Mouse (Mus musculus) midbrain, embryonic 12.5 days (tissue): ENCODE measurements around the gene Tlr13. TPM values are rescaled to one million over a fixed set of nuclear protein-coding genes. Genes with fewer than 3 reads are reported as not detected.

Experiments used
- ATAC-seq: fragments of 200-750 bp; cut with Nextera tagmentation; 2 replicates; pipeline ENCODE4 v1.8.0; 2017; ENCODE audit warnings: low read depth, moderate TSS enrichment, moderate library complexity; ENCODE audit not compliant: low FRiP score
- H3K27ac ChIP-seq: fragments of 300-500 bp; sonication (generic); replicated peaks from 2 replicates; pipeline ENCODE4 v1.5.1; 2016; ENCODE audit warnings: mild to moderate bottlenecking
- H3K27me3 ChIP-seq: fragments of 300-500 bp; sonication (generic); 2 replicates; pipeline ENCODE4 v1.6.1; 2016; ENCODE audit warnings: mild to moderate bottlenecking
- H3K36me3 ChIP-seq: fragments of 300-500 bp; sonication (generic); 2 replicates; pipeline ENCODE4 v1.6.1; 2016
- H3K4me1 ChIP-seq: fragments of 300-500 bp; sonication (generic); 2 replicates; pipeline ENCODE4 v1.6.1; 2016
- H3K4me2 ChIP-seq: fragments of 300-500 bp; sonication (generic); replicated peaks from 2 replicates; pipeline ENCODE4 v1.6.1; 2016; ENCODE audit warnings: mild to moderate bottlenecking, moderate library complexity
- H3K4me3 ChIP-seq: fragments of 300-500 bp; sonication (generic); 2 replicates; pipeline ENCODE4 v1.5.1; 2016; ENCODE audit warnings: mild to moderate bottlenecking
- H3K9ac ChIP-seq: fragments of 300-500 bp; sonication (generic); replicated peaks from 2 replicates; pipeline ENCODE4 v1.6.1; 2016; ENCODE audit warnings: mild to moderate bottlenecking, moderate library complexity
- H3K9me3 ChIP-seq: fragments of 300-500 bp; sonication (generic); 2 replicates; pipeline ENCODE4 v1.6.1; 2016; ENCODE audit warnings: mild to moderate bottlenecking
- WGBS: fragments of 180-500 bp; shearing (Covaris S2); methylation state at CpG from one replicate; pipeline ENCODE4 v1.1.7; 2016; 5-methylcytosine and 5-hydroxymethylcytosine counted together
- polyA plus RNA-seq: library from polyadenylated mRNA; unstranded; fragments of >200 nt; fragmentation: Nextera tagmentation; extraction: Ambion mirVana; gene quantifications from 2 replicates; pipeline ENCODE4 v1.2.1, GENCODE M21; 2016

The Tlr13 gene
- polyA plus RNA-seq: 0.21 and 0.28 TPM in 2 replicates

DNA sequence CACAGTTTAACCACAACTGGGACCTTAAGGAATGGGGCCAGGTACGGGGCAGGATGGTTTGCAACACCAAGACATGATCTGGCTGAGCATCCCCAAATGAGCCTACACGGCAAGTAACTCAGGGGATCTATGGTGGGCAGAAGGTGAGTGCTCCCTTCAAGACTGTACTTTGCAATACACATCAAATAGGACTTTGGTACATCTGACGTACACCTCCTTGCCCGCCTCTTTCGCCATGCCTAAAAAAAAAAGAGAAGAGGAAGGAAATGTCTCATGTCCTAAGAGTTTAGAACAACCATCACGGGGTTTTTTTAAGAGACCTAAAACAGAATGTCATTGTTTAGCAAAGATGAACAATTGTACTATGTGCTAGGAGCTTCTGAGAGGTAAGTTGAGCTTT is at the start of gene Tlr13:
Gene Tlr13, plus strand, starts transcription at position 269 of the 400 bp plus-strand sequence.
- ATAC-seq: no peak
- H3K4me2 ChIP-seq: no peak within 1 kb of the TSS
- no peaks in the 10 kb centered on the region for H3K4me1 ChIP-seq
- no peak within 1 kb of the TSS for H3K4me3 ChIP-seq
- no peaks in the 10 kb centered on the region for H3K9me3 ChIP-seq
- no peaks in the 10 kb centered on the region for H3K27me3 ChIP-seq
- no peak within 1 kb of the TSS for H3K9ac ChIP-seq
- H3K27ac ChIP-seq: no peak within 1 kb of the TSS
- 82% methylated on average over 6 of the region's 6 CpGs for WGBS
- no peaks in the 10 kb centered on the region for H3K36me3 ChIP-seq

DNA sequence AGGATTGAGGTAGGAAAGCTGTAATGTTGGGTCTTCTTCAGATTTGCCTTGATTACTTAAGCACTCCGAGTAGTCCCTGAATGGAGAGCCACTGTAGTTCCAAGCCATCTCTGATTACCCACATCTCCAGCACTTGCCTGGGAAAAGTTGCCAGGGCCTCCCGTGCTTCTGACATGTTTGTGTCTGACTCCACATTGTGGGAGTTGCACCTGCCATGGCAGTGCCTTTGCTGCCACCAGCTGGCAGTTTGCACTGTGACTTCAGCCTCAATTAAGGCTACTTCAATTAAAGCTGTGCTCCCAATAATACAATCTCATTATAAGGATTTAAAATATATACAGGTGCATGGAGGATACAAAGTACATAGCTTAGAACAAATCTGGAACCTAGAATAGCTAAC is 37.5 kb upstream of the Tlr13 start:
- Histone ChIP-seq H3K4me3 (no peak overlapping the region), H3K9ac (no peak overlapping the region), H3K9me3 (no peaks in the 10 kb centered on the region), H3K4me2 (no peak overlapping the region), H3K36me3 (0 out of 2 replicates have a peak, but pooled peaks cover 4% of the 10 kb centered on the region), H3K4me1 (no peaks in the 10 kb centered on the region), H3K27me3 (no peaks in the 10 kb centered on the region; the same call in 1 of the 2 replicates), H3K27ac (no peak overlapping the region)
- no peak for ATAC-seq
- WGBS: 72% methylated on average over 2 of the region's 2 CpGs

DNA sequence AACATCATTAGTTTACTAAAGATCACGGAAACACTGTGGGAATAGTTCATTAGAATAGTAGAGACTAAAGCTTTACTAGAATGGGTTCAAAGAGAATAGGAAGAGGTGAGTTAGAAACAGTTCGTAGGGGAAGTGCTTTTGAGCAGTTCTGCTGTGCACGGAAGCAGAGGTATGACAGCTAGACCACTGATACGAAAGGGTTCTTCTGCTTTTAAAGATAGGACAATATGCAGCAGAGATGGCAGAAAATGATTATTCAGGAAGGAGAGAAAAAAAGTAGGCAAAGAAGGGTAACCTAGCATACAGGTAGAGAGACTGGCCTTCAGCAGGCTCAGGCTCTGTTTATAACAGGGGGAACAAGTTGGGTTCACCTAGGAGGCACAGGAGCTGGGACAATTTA is 29.1 kb upstream of the Tlr13 start:
- ATAC-seq: no peak
- WGBS: 92% methylated on average over 4 of the region's 4 CpGs
- H3K36me3 ChIP-seq: peaks cover 10% of the 10 kb centered on the region; the same call in 1 of the 2 replicates

DNA sequence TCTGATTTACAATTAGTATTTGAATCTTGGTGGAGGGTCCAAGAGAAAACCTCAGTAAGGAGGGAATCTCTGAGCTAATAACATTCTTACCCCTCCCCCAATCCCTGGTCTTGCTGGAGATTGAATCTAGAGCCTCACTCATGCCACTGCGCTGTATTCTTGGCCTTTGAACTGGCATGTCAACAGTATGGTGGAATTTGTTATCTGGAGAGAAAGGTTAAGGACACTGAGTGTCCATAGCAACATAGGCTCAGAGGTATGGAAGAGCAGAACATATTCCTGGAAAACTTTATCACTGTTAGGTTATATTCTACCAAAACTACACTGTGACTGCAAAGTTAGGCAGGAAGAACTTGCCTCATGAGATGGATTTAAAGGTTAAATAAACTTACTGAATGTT is 28.3 kb upstream of the Tlr13 start:
- no peaks in the 10 kb centered on the region for H3K9me3 ChIP-seq
- H3K4me3 ChIP-seq: no peak overlapping the region
- no peak overlapping the region for H3K4me2 ChIP-seq
- H3K27ac ChIP-seq: no peak overlapping the region
- no peaks in the 10 kb centered on the region for H3K27me3 ChIP-seq
- peaks cover 14% of the 10 kb centered on the region; the same call in 1 of the 2 replicates for H3K36me3 ChIP-seq
- 84% methylated on average over 1 of the region's 1 CpGs for WGBS
- H3K9ac ChIP-seq: no peak overlapping the region
- no peak for ATAC-seq
- no peaks in the 10 kb centered on the region for H3K4me1 ChIP-seq

More for the DNA sequence above, 29.1 kb upstream of the Tlr13 start:
- Histone ChIP-seq H3K4me2 (no peak overlapping the region), H3K9ac (no peak overlapping the region), H3K4me3 (no peak overlapping the region), H3K27ac (no peak overlapping the region), H3K4me1 (no peaks in the 10 kb centered on the region), H3K9me3 (no peaks in the 10 kb centered on the region), H3K27me3 (no peaks in the 10 kb centered on the region; the same call in 1 of the 2 replicates)

DNA sequence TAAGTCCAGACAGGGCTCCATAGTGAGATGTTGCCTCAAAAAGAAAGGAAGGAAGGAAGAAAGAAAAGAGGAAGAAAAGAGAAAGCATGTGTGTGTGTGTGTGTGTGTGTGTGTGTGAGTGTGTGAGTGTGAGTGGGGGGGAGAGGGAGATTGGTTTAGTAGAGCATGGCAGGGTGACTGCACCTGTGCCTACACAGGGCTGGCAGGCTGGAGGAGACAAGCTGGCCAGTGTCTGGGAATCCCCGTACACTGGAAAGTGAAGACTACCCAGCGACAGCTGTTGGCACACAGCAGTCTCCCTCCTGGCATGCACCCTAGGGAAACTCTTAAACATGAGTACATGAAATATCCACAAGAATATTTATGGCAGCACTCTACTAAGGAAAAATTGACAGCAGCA is 20.2 kb upstream of the Tlr13 start:
- Histone ChIP-seq H3K4me3 (no peak overlapping the region), H3K9me3 (no peaks in the 10 kb centered on the region), H3K27me3 (0 out of 2 replicates have a peak, but pooled peaks cover 3% of the 10 kb centered on the region), H3K27ac (no peak overlapping the region), H3K36me3 (0 out of 2 replicates have a peak, but pooled peaks cover 4% of the 10 kb centered on the region), H3K4me1 (no peaks in the 10 kb centered on the region), H3K4me2 (no peak overlapping the region), H3K9ac (no peak overlapping the region)
- 100% methylated on average over 2 of the region's 2 CpGs for WGBS
- no peak for ATAC-seq

DNA sequence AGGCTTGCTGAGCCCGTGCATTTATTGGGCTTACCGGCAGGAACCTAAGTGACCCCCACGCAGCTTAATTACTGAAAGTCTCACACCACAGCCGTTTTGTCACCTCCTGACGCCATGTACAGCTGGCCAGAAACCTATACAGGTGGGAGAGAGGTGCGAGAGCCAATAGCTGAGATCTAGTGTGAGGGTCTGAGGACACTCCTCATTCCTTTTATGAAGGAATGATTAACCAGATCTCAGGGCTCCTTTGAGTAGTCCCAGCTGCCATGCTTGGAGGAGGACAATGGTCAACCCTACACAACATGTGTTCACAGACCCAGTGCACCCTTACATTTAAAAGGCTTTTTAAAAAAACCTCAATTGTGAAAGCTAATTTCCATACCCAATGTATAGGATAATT is 14.7 kb upstream of the Tlr13 start:
- H3K27me3 ChIP-seq: no peaks in the 10 kb centered on the region
- no peaks in the 10 kb centered on the region for H3K9me3 ChIP-seq
- H3K27ac ChIP-seq: no peak overlapping the region
- H3K9ac ChIP-seq: no peak overlapping the region
- ATAC-seq: no peak
- H3K4me3 ChIP-seq: no peak overlapping the region
- H3K36me3 ChIP-seq: no peaks in the 10 kb centered on the region
- H3K4me1 ChIP-seq: no peaks in the 10 kb centered on the region
- H3K4me2 ChIP-seq: no peak overlapping the region
- WGBS: 82% methylated on average over 6 of the region's 6 CpGs

DNA sequence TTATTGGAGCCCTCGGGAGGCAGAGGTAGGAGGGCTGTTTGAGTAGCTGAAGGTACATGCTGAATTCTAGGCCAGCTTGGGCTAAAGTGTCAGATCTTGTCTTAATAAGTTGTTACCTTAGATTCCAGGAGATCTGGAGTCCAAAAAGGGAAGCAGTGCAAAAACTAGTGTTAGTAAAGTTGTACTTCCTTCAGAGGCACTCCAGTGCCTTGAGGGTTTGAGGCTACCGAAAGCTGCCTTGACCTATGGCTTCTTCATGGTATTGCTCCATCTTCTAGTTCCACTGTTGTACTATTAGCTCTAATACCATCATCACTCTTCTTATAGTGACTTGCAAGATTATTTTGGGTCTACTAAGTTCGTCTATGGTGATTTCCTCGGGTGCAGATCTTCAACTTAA is 13.1 kb upstream of the Tlr13 start:
- Histone ChIP-seq H3K27ac (no peak overlapping the region), H3K27me3 (no peaks in the 10 kb centered on the region), H3K36me3 (no peaks in the 10 kb centered on the region), H3K4me3 (no peak overlapping the region), H3K4me1 (no peaks in the 10 kb centered on the region), H3K9me3 (no peaks in the 10 kb centered on the region), H3K9ac (no peak overlapping the region), H3K4me2 (no peak overlapping the region)
- ATAC-seq: no peak
- 90% methylated on average over 4 of the region's 4 CpGs for WGBS

DNA sequence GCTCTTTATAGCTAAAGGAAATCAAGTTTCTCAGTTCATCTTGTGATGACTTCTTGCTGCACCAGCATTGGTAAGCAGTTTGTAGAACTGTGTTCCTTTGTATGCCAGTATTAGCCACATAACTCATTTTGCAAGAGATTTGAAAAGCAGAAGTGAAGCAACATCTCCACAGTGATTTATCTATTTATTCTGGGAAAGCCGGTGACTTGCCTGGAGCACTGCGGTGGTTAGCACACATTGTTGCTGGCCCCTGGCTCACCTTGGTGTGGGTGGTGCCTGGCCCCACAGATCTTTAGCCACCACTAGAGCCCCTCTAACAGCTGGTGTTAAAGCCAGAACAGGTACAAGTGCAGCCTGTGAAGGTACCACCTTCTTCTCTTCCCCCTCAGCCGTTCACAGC is 8.1 kb upstream of the Tlr13 start:
- Histone ChIP-seq H3K27me3 (no peaks in the 10 kb centered on the region; the same call in 1 of the 2 replicates), H3K9me3 (no peaks in the 10 kb centered on the region), H3K4me3 (no peak overlapping the region), H3K9ac (no peak overlapping the region), H3K4me1 (no peaks in the 10 kb centered on the region), H3K4me2 (no peak overlapping the region), H3K36me3 (no peaks in the 10 kb centered on the region), H3K27ac (no peak overlapping the region)
- no peak for ATAC-seq
- WGBS: 87% methylated on average over 3 of the region's 3 CpGs

DNA sequence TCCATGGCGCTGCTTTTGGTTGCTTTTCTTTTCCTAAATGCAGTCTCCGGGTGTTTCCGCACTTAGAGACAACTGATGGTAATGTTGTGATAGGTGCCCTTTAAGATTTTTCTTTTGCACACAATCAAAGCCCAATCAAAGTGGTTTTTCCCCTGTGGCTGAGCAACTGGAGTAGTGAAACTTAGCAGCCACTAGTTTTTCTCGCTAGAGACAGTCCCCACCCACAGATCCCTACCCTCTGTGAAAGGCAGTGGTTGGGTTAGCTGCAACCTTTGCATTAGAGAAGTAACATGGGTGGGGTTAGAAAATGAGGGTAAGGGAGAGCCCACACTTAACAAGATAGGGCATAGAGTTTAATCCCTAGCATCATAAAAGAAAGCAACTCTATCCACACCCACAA is 7.5 kb upstream of the Tlr13 start:
- Histone ChIP-seq H3K27me3 (no peaks in the 10 kb centered on the region; the same call in 1 of the 2 replicates), H3K4me2 (no peak overlapping the region), H3K9ac (no peak overlapping the region), H3K36me3 (no peaks in the 10 kb centered on the region), H3K9me3 (no peaks in the 10 kb centered on the region), H3K4me3 (no peak overlapping the region), H3K27ac (no peak overlapping the region), H3K4me1 (no peaks in the 10 kb centered on the region)
- 82% methylated on average over 4 of the region's 4 CpGs for WGBS
- ATAC-seq: no peak

DNA sequence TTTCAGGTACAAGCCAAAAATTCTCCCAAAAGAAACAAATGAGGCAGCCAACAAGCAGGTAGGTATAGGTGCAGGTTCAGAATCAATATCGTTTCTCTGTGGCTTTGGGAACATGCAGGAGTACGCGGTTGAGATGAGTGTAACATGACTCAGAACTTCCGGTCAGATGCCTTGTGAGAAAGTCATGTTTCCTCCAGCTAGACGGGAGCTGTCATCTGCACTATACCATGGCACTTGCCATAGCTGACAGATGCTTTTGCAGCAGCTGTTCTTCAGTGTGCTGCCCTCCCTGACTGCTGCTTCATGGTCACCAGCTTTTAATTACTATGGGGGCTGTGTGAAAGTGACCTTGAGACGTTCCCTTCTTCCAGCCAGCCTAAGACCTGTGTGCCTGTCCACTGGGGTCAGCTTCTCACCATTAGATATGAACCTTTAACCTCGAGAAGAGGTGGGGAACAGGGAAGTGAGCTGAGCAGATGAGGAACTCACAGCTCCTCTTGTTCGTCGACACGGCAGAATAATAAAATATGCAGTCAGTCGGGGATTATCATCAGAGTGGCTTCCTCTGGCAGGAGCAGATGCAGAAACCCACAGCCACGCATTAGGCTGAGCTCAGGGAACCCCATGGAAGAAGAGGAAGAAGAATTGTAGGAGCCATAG is 7.0 kb upstream of the Tlr13 start:
- Histone ChIP-seq H3K4me1 (no peaks in the 10 kb centered on the region), H3K4me3 (no peak overlapping the region), H3K27me3 (no peaks in the 10 kb centered on the region; the same call in 1 of the 2 replicates), H3K9me3 (no peaks in the 10 kb centered on the region), H3K36me3 (no peaks in the 10 kb centered on the region), H3K27ac (no peak overlapping the region), H3K4me2 (no peak overlapping the region), H3K9ac (no peak overlapping the region)
- ATAC-seq: no peak
- 74% methylated on average over 12 of the region's 12 CpGs for WGBS

DNA sequence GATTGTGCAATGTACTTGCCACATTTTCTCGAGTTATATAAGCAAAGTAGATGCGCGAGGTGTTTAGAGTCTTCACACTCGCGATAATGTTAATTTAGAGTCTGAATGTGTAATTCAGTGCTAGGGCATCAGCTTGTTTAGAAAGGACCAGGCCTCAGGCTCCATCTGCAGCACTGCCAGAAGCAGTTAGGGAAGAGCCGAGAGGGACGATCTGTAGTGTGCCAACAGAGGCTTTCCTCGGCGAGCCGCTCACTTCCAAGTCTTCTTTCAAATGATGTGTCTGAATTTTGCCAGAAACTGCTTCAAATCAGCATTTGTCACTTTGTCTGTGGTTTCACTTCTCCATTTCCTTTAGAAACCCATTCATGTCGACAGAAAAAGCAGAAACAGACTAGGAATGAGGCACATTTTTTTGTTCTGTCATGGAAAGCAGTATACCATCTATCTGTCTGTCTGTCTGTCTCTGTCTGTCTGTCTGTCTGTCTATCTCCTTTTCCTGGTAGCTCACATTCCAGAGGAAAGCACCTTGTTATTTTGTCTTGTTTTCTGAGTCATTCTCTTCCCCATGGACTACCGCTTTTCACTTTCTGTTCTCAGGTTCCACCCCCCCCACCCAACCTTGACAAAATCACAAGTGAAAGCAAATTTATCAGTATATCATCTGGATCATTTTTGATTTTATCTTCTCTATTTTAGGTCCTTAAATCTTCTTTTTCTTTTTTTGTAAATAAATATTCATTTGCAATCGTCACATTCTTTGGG is 3.5 kb upstream of the Tlr13 start:
- WGBS: 86% methylated on average over 13 of the region's 13 CpGs
- ATAC-seq: no peak
- no peak overlapping the region for H3K27ac ChIP-seq

DNA sequence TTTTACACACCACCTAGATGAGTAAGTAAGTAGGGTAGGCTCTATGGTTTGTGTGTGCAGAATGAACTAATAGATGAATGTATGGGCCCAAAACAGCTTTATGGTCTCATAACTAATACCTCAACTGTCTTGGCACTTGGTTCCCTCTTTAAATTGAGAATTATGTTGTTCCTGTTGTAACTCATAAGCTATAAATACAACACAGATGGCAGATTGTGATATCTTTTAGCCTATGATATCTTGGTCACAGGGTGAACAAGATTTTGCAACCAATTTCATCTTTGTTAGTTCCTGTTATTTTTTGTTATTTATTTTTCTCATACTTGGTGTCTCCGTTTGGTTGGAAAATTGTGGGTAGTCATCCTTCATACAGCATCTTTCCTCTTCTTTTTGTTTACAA is 5.2 kb downstream of the Tlr13 start:
- Histone ChIP-seq H3K27me3 (no peaks in the 10 kb centered on the region; the same call in 1 of the 2 replicates), H3K4me3 (no peak overlapping the region), H3K36me3 (no peaks in the 10 kb centered on the region), H3K9ac (no peak overlapping the region), H3K4me2 (no peak overlapping the region), H3K27ac (no peak overlapping the region), H3K9me3 (no peaks in the 10 kb centered on the region), H3K4me1 (no peaks in the 10 kb centered on the region)
- WGBS: 86% methylated on average over 1 of the region's 1 CpGs
- no peak for ATAC-seq

More for the DNA sequence above, 3.5 kb upstream of the Tlr13 start:
- Histone ChIP-seq H3K4me2 (no peak overlapping the region), H3K4me3 (no peak overlapping the region), H3K9me3 (no peaks in the 10 kb centered on the region), H3K4me1 (no peaks in the 10 kb centered on the region), H3K9ac (no peak overlapping the region), H3K27me3 (no peaks in the 10 kb centered on the region; the same call in 1 of the 2 replicates), H3K36me3 (no peaks in the 10 kb centered on the region)
